Mouse (Mus musculus) forebrain, embryonic 12.5 days (tissue): ENCODE data around the gene Adk. TPM values are rescaled to one million over a fixed set of nuclear protein-coding genes. Genes with fewer than 3 reads are reported as not detected.
A peak's percentile ranks its signal among the peaks of the same experiment; 100 is the strongest.

Experiments used
- ATAC-seq: fragments of 200-750 bp; cut with Nextera tagmentation; 2 replicates; pipeline ENCODE4 v1.8.0; 2017; ENCODE audit warnings: moderate TSS enrichment; ENCODE audit not compliant: low FRiP score
- H3K27ac ChIP-seq: fragments of 300-500 bp; sonication (generic); 2 replicates; pipeline ENCODE4 v1.5.1; 2016; ENCODE audit warnings: mild to moderate bottlenecking
- H3K27me3 ChIP-seq: fragments of 300-500 bp; sonication (generic); 2 replicates; pipeline ENCODE4 v1.6.1; 2016; ENCODE audit warnings: mild to moderate bottlenecking
- H3K36me3 ChIP-seq: fragments of 300-500 bp; sonication (generic); replicated peaks from 2 replicates; pipeline ENCODE4 v1.6.1; 2016; ENCODE audit warnings: mild to moderate bottlenecking
- H3K4me1 ChIP-seq: fragments of 300-500 bp; sonication (generic); 2 replicates; pipeline ENCODE4 v1.6.1; 2016
- H3K4me2 ChIP-seq: fragments of 300-500 bp; sonication (generic); 2 replicates; pipeline ENCODE4 v1.6.1; 2016; ENCODE audit warnings: mild to moderate bottlenecking, moderate library complexity
- H3K4me3 ChIP-seq: fragments of 300-500 bp; sonication (generic); replicated peaks from 2 replicates; pipeline ENCODE4 v1.5.1; 2016; ENCODE audit warnings: mild to moderate bottlenecking
- H3K9ac ChIP-seq: fragments of 300-500 bp; sonication (generic); 2 replicates; pipeline ENCODE4 v1.6.1; 2016; ENCODE audit warnings: mild to moderate bottlenecking
- H3K9me3 ChIP-seq: fragments of 300-500 bp; sonication (generic); 2 replicates; pipeline ENCODE4 v1.6.1; 2016
- WGBS: fragments of 180-500 bp; shearing (Covaris S2); methylation state at CpG from one replicate; pipeline ENCODE4 v1.1.7; 2016; 5-methylcytosine and 5-hydroxymethylcytosine counted together
- polyA plus RNA-seq: library from polyadenylated mRNA; unstranded; fragments of >200 nt; fragmentation: Nextera tagmentation; extraction: Ambion mirVana; gene quantifications from 2 replicates; pipeline ENCODE4 v1.2.1, GENCODE M21; 2016

Gene Adk
- polyA plus RNA-seq, 1 experiment from 2014 or later: 117 TPM

- Histone ChIP-seq H3K4me2 (no peak overlapping the region), H3K9ac (no peak overlapping the region), H3K4me1 (peaks cover 8% of the 10 kb centered on the region; the same call in 1 of the 2 replicates), H3K27me3 (no peaks in the 10 kb centered on the region), H3K36me3 (peaks cover 4% of the 10 kb centered on the region; the same call in 1 of the 2 replicates), H3K9me3 (0 out of 2 replicates have a peak, but pooled peaks cover 3% of the 10 kb centered on the region), H3K4me3 (no peak overlapping the region), H3K27ac (no peak overlapping the region)
- ATAC-seq: no peak
- 85% methylated on average over 2 of the region's 2 CpGs for WGBS
Observed at GRCm38 (mm10) chr14:21047840-21048239, 4.5 kb upstream of the Adk start.

- H3K4me3 ChIP-seq: no peak overlapping the region
- 0 out of 2 replicates have a peak, but pooled peaks cover 3% of the 10 kb centered on the region for H3K9me3 ChIP-seq
- no peak overlapping the region for H3K9ac ChIP-seq
- peaks cover 4% of the 10 kb centered on the region; the same call in 1 of the 2 replicates for H3K36me3 ChIP-seq
- no peak overlapping the region for H3K4me2 ChIP-seq
- H3K27me3 ChIP-seq: no peaks in the 10 kb centered on the region
- no peak for ATAC-seq
- H3K27ac ChIP-seq: no peak overlapping the region
- peaks cover 12% of the 10 kb centered on the region; the same call in 1 of the 2 replicates for H3K4me1 ChIP-seq
Observed at GRCm38 (mm10) chr14:21048879-21049278, 3.5 kb upstream of the Adk start.

GRCm38 (mm10) chr14:21050734-21051133, 1.6 kb upstream of the Adk start:
- WGBS: 73% methylated on average over 3 of the region's 3 CpGs
- no peak overlapping the region for H3K27ac ChIP-seq
- no peak overlapping the region for H3K9ac ChIP-seq
- no peaks in the 10 kb centered on the region for H3K27me3 ChIP-seq
- no peak overlapping the region; the same call in 1 of the 2 replicates for H3K4me2 ChIP-seq
- ATAC-seq: no peak
- 0 out of 2 replicates have a peak, but pooled peaks cover 3% of the 10 kb centered on the region for H3K9me3 ChIP-seq
- H3K36me3 ChIP-seq: no peaks in the 10 kb centered on the region
- peak overlapping the region; percentile 83; the same call in 1 of the 2 replicates for H3K4me3 ChIP-seq
- H3K4me1 ChIP-seq: peaks cover 12% of the 10 kb centered on the region; the same call in 1 of the 2 replicates

- Histone ChIP-seq H3K4me1 (peaks cover 12% of the 10 kb centered on the region; the same call in 1 of the 2 replicates), H3K36me3 (no peaks in the 10 kb centered on the region), H3K27me3 (no peaks in the 10 kb centered on the region), H3K9me3 (0 out of 2 replicates have a peak, but pooled peaks cover 3% of the 10 kb centered on the region), H3K9ac (peak overlapping the region; percentile 83), H3K4me3 (peak overlapping the region; percentile 83), H3K27ac (peak overlapping the region; percentile 90), H3K4me2 (peak overlapping the region; percentile 93)
- WGBS: 11% methylated on average over 28 of the region's 28 CpGs
- ATAC-seq: no peak
Observed at GRCm38 (mm10) chr14:21051380-21052111, 828 bp upstream of the Adk start.

GRCm38 (mm10) chr14:21052781-21053130, 382 bp downstream of the Adk start:
- Histone ChIP-seq H3K27ac (peak overlapping the region; percentile 90), H3K9me3 (0 out of 2 replicates have a peak, but pooled peaks cover 3% of the 10 kb centered on the region), H3K9ac (peak overlapping the region; percentile 83), H3K36me3 (no peaks in the 10 kb centered on the region), H3K4me1 (peaks cover 12% of the 10 kb centered on the region; the same call in 1 of the 2 replicates), H3K4me3 (peak overlapping the region; percentile 83), H3K4me2 (peak overlapping the region; percentile 93), H3K27me3 (no peaks in the 10 kb centered on the region)
- peak; percentile 83 for ATAC-seq
- under 1% methylated on average over 25 of the region's 25 CpGs for WGBS

- Histone ChIP-seq H3K27me3 (no peaks in the 10 kb centered on the region), H3K4me2 (peak overlapping the region; percentile 93), H3K9ac (peak overlapping the region; percentile 83), H3K4me1 (peaks cover 12% of the 10 kb centered on the region; the same call in 1 of the 2 replicates), H3K27ac (no peak overlapping the region), H3K4me3 (peak overlapping the region; percentile 83), H3K9me3 (0 out of 2 replicates have a peak, but pooled peaks cover 3% of the 10 kb centered on the region), H3K36me3 (no peaks in the 10 kb centered on the region)
- ATAC-seq: no peak
- WGBS: 9% methylated on average over 8 of the region's 8 CpGs
Observed at GRCm38 (mm10) chr14:21053151-21053550, 777 bp downstream of the Adk start.

- H3K36me3 ChIP-seq: no peaks in the 10 kb centered on the region
- H3K27ac ChIP-seq: no peak overlapping the region
- no peaks in the 10 kb centered on the region for H3K27me3 ChIP-seq
- 0 out of 2 replicates have a peak, but pooled peaks cover 3% of the 10 kb centered on the region for H3K9me3 ChIP-seq
- 44% methylated on average over 7 of the region's 7 CpGs for WGBS
- no peak for ATAC-seq
- no peak overlapping the region for H3K9ac ChIP-seq
- H3K4me3 ChIP-seq: peak overlapping the region; percentile 83; the same call in 1 of the 2 replicates
- H3K4me1 ChIP-seq: peaks cover 12% of the 10 kb centered on the region; the same call in 1 of the 2 replicates
- H3K4me2 ChIP-seq: peak overlapping the region; percentile 93
Observed at GRCm38 (mm10) chr14:21053586-21053985, 1.2 kb downstream of the Adk start.

- Histone ChIP-seq H3K36me3 (no peaks in the 10 kb centered on the region), H3K27me3 (no peaks in the 10 kb centered on the region), H3K4me3 (no peak overlapping the region), H3K4me2 (no peak overlapping the region), H3K27ac (no peak overlapping the region), H3K9me3 (no peaks in the 10 kb centered on the region), H3K9ac (no peak overlapping the region), H3K4me1 (no peaks in the 10 kb centered on the region)
- 93% methylated on average over 2 of the region's 2 CpGs for WGBS
- no peak for ATAC-seq
Observed at GRCm38 (mm10) chr14:21058972-21059371, 6.6 kb downstream of the Adk start.

- Histone ChIP-seq H3K4me3 (no peak overlapping the region), H3K27me3 (no peaks in the 10 kb centered on the region), H3K27ac (no peak overlapping the region), H3K4me1 (no peaks in the 10 kb centered on the region), H3K9me3 (no peaks in the 10 kb centered on the region), H3K36me3 (no peaks in the 10 kb centered on the region), H3K4me2 (no peak overlapping the region), H3K9ac (no peak overlapping the region)
- WGBS: 62% methylated on average over 5 of the region's 5 CpGs
- ATAC-seq: no peak
Observed at GRCm38 (mm10) chr14:21062766-21063513, 10.6 kb downstream of the Adk start.

GRCm38 (mm10) chr14:21064321-21064720, 11.9 kb downstream of the Adk start:
- WGBS: 54% methylated on average over 1 of the region's 1 CpGs
- no peak overlapping the region for H3K9ac ChIP-seq
- no peak for ATAC-seq
- H3K4me1 ChIP-seq: no peaks in the 10 kb centered on the region
- H3K9me3 ChIP-seq: no peaks in the 10 kb centered on the region
- H3K4me3 ChIP-seq: no peak overlapping the region
- H3K27ac ChIP-seq: no peak overlapping the region
- no peak overlapping the region for H3K4me2 ChIP-seq
- H3K36me3 ChIP-seq: no peaks in the 10 kb centered on the region
- H3K27me3 ChIP-seq: no peaks in the 10 kb centered on the region

GRCm38 (mm10) chr14:21065490-21066162, 13.3 kb downstream of the Adk start:
- no peak overlapping the region for H3K9ac ChIP-seq
- H3K36me3 ChIP-seq: no peaks in the 10 kb centered on the region
- WGBS: 84% methylated on average over 8 of the region's 8 CpGs
- no peak for ATAC-seq
- H3K4me2 ChIP-seq: no peak overlapping the region
- no peak overlapping the region for H3K27ac ChIP-seq
- H3K4me3 ChIP-seq: no peak overlapping the region
- H3K4me1 ChIP-seq: no peaks in the 10 kb centered on the region
- H3K27me3 ChIP-seq: no peaks in the 10 kb centered on the region
- H3K9me3 ChIP-seq: no peaks in the 10 kb centered on the region

- Histone ChIP-seq H3K36me3 (no peaks in the 10 kb centered on the region), H3K4me2 (no peak overlapping the region), H3K27ac (no peak overlapping the region), H3K9ac (no peak overlapping the region), H3K4me3 (no peak overlapping the region), H3K4me1 (no peaks in the 10 kb centered on the region), H3K27me3 (no peaks in the 10 kb centered on the region), H3K9me3 (no peaks in the 10 kb centered on the region)
- no peak for ATAC-seq
- 89% methylated on average over 5 of the region's 5 CpGs for WGBS
Observed at GRCm38 (mm10) chr14:21069594-21069993, 17.2 kb downstream of the Adk start.
